23 mouse cellular contexts compared by ENCODE assay signal in the genomic region with DNA sequence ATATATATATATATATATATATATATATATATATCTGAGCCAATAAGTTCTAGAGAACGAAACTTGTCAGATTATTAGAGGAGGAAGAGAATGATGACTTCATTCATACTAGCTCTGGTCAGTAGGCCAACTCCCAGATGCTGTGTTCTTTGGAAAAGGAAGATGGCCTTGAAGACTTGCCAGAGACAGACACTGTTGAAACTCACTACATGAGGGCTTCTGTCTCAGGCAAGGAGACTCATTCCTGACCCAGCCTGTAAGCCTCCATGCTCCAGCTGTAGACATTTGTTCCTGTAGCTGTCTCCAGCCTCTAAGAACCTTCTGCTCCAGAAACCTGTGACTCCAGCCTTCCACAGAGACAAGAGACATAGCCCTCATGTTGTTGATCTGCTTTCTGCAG.
A peak's percentile ranks its signal among the peaks of the same experiment; 100 is the strongest.
DNase-seq lines count a peak whose midpoint lies in the region.
"Had no signal": no experiment of that assay in that cellular context is flagged by ENCODE, and none has a peak within 500 bp of the region (broad histone marks: within the 10 kb centered on the region; RNA-seq: fewer than 3 reads in every experiment).

No protein-coding gene starts in this region.

- H3K27me3 ChIP-seq in heart, embryonic 10.5 days (ENCODE audit: insufficient read depth, poor library complexity, severe bottlenecking): no peaks in the 10 kb centered on the region
- H3K27me3 ChIP-seq: CH12.LX; embryonic facial prominence, embryonic 12.5 days; forebrain, embryonic 13.5 days; forebrain, embryonic 15.5 days; Patski had no signal

- intact Hi-C loops in heart, postnatal 25 days (cut with DNase I): loop anchor here (5.0 kb wide), 1 partner anchor 229 kb away; no protein-coding TSS in a partner anchor

- H3K9me3 ChIP-seq in heart, embryonic 10.5 days: no peaks in the 10 kb centered on the region
- H3K9me3 ChIP-seq: embryonic facial prominence, embryonic 10.5 days; embryonic facial prominence, embryonic 12.5 days; forebrain, embryonic 13.5 days; forebrain, embryonic 15.5 days; G1E had no signal

- peak; percentile 30 to 70 for DNase-seq in adrenal gland, adult (ENCODE audit: inconsistent age in 2 of 2, low spot score in 1 of 2)
- no peak for DNase-seq in adrenal gland, postnatal 14 days
- DNase-seq in heart, adult 8-10 months (ENCODE audit: low spot score): peak; percentile 33
- DNase-seq in heart, postnatal 25 days (ENCODE audit: low spot score): no peak
- peak; percentile 20 for DNase-seq in heart, postnatal 4 days
- no peak for DNase-seq in heart, embryonic 10.5 days (ENCODE audit: low spot score)
- DNase-seq in testis, postnatal 14 days (ENCODE audit: low spot score): peak; percentile 57
- no peak for DNase-seq in testis, postnatal 10 days (ENCODE audit: low spot score)
- DNase-seq: adrenal gland, adult 8-10 months; B cell, adult 2 months; cerebellum, adult 11-12 months; cerebellum, adult 2 months; cerebellum, adult 9-10 months; cerebellum, postnatal 10 days; cerebellum, postnatal 25 days; forebrain, postnatal 0 days had no signal

- H3K27ac ChIP-seq in heart, embryonic 10.5 days: no peak overlapping the region
- H3K27ac ChIP-seq: embryonic facial prominence, embryonic 10.5 days; embryonic facial prominence, embryonic 12.5 days; forebrain, embryonic 13.5 days; forebrain, embryonic 15.5 days had no signal

- WGBS in heart, embryonic 10.5 days: 81% methylated on average over 1 of the region's 1 CpGs

- peaks cover 2% of the 10 kb centered on the region; the same call in 1 of the 2 replicates for H3K4me1 ChIP-seq in heart, embryonic 10.5 days
- H3K4me1 ChIP-seq: embryonic facial prominence, embryonic 12.5 days; forebrain, embryonic 13.5 days; forebrain, embryonic 15.5 days had no signal

- 0 out of 2 replicates have a peak, but pooled peaks cover 5% of the 10 kb centered on the region for H3K36me3 ChIP-seq in heart, embryonic 10.5 days
- H3K36me3 ChIP-seq: forebrain, embryonic 15.5 days had no signal

- no peak overlapping the region for H3K4me3 ChIP-seq in heart, embryonic 10.5 days
- H3K4me3 ChIP-seq: embryonic facial prominence, embryonic 10.5 days; embryonic facial prominence, embryonic 12.5 days; forebrain, embryonic 13.5 days; forebrain, embryonic 15.5 days had no signal

Comparison
In these comparisons a context has a peak if more than half of its experiments do, and no peak if none do; other contexts are left out.
1. DNase-seq: peak in adrenal gland, adult (2 of 2), heart, adult 8-10 months (single experiment), heart, postnatal 4 days (single experiment) and testis, postnatal 14 days (single experiment); none in adrenal gland, postnatal 14 days (single experiment), heart, postnatal 25 days (single experiment), heart, embryonic 10.5 days (single experiment) and testis, postnatal 10 days (single experiment).